Mouse (Mus musculus) brain, embryonic 18.5 days (tissue): ENCODE results near the gene Cldn10.

Experiments
- DNase-seq: peaks from one replicate; pipeline ENCODE4 v3.0.0-alpha.2; 2012; ENCODE audit warnings: low read depth, low spot score

Cldn10 gene

DNA sequence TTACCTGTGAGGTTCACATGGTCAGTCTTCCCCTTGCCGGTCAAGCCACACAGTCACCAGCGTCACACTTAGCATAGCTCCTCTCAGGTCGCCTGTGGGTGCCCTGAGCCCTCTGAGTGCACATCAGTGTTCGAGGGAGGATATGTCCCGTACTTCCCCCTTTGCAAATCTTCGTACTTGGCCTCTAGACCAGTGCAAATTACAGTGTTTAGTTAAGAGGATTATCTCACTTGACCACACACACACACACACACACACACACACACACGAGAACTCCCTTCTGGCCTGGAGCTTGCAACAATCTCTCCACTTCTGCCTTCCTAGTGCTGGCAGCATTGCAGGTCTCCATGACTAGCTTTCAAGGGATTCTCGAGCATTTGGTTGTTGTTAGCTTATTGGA is 38.6 kb downstream of the Cldn10 start:
- DNase-seq: no peak

- no peak for DNase-seq
These were observed 39.7 kb downstream of the Cldn10 start for GRCm38 (mm10) chr14:118827283-118827904.

- DNase-seq: no peak
These were observed 41.8 kb downstream of the Cldn10 start for GRCm38 (mm10) chr14:118829331-118830095.

GRCm38 (mm10) chr14:118831597-118831996 is 43.9 kb downstream of the Cldn10 start:
- no peak for DNase-seq

GRCm38 (mm10) chr14:118833241-118833640 is 45.5 kb downstream of the Cldn10 start:
- no peak for DNase-seq

DNA sequence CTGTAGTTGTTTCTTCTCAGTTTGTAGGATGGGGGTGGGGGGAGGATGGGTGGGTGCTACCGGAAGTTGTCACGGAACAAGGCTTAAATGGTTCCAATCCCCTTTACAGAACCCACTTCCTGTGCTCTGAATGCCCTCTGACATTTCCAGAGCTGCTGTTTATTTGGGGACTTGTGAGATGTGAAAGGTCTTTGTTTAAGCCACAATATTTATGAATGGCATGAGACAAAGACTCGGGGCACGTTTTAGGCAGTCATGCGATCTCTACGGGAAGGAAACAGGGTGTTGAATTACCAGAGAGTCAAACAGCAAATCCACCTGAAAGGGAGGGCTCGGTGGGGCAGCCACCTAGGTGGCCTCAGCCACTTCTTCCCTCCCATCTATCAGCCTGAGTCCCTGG is 46.6 kb downstream of the Cldn10 start:
- DNase-seq: no peak

GRCm38 (mm10) chr14:118836145-118836544 is 48.4 kb downstream of the Cldn10 start:
- DNase-seq: no peak

GRCm38 (mm10) chr14:118836754-118837153 is 49.0 kb downstream of the Cldn10 start:
- DNase-seq: no peak

- no peak for DNase-seq
These were observed 50.9 kb downstream of the Cldn10 start for GRCm38 (mm10) chr14:118838556-118839120.

DNA sequence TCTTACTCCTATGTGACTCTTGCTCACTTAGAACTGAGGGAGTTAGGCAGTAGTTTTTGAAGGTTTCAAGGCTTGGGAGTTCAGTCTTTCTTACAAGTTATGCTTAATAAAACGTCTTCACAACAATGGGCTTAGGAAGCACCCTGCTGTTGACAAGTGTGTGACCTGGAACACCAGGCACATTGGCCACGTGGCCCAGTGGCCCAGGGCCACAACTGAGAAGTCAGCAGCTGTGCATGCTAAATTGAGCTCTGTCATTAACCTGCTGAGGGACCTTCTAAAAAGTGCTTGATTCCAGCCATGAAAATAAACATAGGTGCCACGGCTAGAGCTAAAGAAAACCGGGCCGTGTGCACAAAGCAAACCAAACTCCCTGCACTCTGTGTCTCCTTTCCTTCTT is 51.7 kb downstream of the Cldn10 start:
- no peak for DNase-seq

DNA sequence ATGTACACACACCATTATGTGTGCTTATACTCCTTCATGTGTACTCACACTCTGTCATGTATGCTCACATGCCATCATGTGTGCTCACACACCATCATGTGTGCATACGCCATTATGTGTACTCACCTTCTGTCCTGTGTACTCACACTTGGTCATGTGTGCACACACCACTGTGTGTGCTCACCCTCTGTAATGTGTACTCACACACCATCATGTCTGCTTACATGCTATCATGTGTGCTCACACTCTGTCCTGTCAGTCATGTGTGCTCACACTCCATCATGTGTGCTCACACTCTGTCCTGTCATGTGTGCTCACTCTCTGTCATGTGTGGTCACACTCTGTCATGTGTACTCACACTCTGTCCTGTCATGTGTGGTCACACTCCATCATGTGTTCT is 52.3 kb downstream of the Cldn10 start:
- DNase-seq: no peak

DNA sequence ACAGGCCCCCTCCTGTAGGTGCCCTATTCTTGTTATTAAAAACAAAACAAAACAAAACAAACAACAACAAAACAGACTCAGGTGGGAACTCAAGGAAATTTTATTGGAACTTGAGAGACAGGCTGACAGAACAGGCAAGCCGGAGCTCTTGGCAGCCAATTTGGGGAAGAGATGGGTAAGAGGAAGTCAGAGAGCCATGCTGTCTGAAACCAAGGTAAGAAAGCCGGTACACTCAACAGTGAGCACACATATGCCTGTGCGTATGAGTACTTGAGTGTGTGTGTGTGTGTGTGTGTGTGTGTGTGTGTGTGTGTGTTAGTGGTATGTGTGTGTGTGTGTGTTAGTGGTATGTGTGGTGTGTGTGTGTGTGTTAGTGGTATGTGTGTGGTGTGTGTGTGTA is 54.6 kb downstream of the Cldn10 start:
- DNase-seq: no peak

DNA sequence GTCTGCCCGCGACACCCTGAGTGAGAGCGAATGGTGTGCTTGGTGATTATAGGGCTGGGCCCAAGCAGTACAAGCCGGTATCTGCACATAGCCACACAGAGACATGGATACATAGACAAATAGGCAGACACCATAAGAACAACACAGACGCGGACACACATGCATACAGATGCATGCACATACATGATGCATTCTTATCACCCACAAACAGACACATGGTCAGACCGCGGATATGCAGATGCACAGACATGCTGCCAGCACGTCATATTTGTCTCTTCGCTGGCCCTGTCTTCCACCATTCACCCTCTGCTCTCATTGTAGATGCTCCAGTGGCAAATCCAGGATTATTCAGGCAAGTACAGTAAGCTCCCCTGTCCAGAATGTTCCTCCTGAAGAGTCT is 59.1 kb downstream of the Cldn10 start:
- DNase-seq: no peak

GRCm38 (mm10) chr14:118848171-118848570 is 60.5 kb downstream of the Cldn10 start:
- DNase-seq: no peak

- no peak for DNase-seq
These were observed 62.4 kb downstream of the Cldn10 start for GRCm38 (mm10) chr14:118850011-118850695.

GRCm38 (mm10) chr14:118850696-118851035 is 63.0 kb downstream of the Cldn10 start:
- DNase-seq: no peak

DNA sequence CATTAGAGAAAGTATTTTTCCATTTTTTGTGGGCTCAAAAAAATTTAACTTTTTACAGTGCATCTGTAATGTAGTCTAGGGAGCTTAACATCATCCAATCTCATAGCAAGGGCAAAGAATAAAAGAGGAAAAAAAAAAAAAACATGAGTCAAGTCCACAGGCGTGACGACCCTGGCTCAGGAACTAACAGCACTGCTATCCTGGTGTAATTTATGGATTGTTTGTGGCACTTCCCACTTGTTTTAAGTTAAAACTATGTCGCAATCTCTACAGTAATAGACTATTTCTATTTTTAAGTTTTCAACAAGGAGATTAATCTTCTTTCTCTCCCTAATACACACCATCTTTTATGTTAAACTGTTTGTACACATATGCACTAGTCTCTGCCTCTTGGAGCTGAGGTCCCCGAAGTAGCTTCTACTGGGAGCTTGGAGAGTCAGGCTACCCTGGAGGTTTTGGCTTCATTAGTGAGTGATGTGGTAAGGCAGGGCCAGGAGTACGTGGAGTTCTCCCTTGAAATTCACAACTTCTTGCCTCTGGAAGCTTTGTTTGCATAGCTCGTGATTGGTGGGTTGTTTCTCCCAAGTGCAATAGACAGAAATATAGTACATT is 63.9 kb downstream of the Cldn10 start:
- DNase-seq: no peak

GRCm38 (mm10) chr14:118854371-118855114 is 66.8 kb downstream of the Cldn10 start:
- DNase-seq: no peak

- DNase-seq: no peak
These were observed 67.6 kb downstream of the Cldn10 start for GRCm38 (mm10) chr14:118855141-118855800.

DNA sequence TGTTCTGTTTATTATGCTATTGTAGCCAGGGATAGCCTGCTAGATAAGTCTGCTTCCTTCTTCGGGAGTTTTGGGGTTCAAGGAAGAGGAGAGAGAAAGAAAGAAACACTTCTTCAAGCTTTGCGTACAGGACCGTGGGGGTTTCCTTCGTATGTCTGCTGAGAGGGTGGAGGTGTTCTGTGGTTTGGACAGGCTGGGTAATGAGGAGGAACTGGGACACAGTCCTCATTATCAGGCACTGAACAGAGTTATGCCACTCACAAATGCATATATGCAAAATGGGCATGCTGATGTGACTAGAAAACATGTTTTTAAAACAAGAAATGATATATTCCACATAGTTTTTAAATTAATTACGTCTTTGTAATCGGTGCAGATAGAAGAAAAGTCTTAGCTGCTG is 68.9 kb downstream of the Cldn10 start:
- DNase-seq: no peak

DNA sequence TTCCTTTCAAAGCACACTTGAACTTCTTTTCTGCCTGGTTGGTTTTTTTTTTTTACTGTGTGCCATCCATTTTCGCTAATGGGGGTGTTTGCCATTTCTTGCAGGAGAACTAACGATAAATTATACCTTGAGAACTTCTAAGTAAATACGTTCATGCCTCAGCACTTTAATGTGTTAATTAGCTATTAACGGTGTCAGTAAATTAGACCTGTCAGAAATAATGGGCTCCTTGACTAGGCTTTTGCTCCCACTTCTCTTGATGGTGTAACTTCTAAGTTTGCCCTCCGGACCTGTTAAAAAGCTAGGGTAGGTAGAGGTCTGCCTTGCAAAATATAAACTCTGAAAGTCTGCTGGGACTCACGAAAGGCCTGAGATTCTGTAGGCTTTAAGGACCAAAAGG is 70.6 kb downstream of the Cldn10 start:
- no peak for DNase-seq
